Mouse (Mus musculus): Measurements from ENCODE around the gene Mindy2.

DNA sequence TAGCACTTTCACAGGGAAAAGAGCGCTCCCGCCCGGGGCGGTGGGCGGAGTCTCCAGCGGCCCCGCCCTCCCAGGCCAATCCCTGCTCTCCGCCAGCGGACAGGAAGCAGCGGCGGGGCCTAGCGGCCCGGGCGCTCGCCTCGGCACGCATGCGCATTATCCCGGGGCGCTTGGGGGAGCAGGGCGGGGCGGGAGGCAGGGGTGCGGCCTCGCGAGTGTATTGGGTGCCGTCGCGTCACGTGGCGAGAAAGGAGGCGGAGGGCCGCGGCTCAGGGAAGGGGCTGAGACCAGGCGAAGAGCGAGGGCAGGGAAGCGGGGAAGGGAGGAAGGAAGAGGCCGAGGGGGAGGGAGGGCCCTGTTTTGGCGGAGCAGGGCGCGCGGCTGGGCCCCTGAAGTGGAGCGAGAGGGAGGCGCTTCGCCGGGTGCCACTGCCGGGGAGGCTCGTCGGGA lies 21.7 kb upstream of the Mindy2 start, which contains the start of gene Adam10:
- peak; percentile 95 for TF ChIP-seq POLR2A (IDR thresholded peaks at IDR 0.05; ENCODE audit: insufficient read length, low read depth)
- peak; percentile 92 for TF ChIP-seq USF1 (IDR thresholded peaks at IDR 0.05; ENCODE audit: low read depth)
- no peak for TF ChIP-seq MAX (IDR thresholded peaks at IDR 0.05; ENCODE audit: low read depth)
- no peak for TF ChIP-seq SRF (IDR thresholded peaks at IDR 0.05; ENCODE audit: control insufficient read depth, insufficient read length, low read depth)
- no peak for TF ChIP-seq TCF12 (IDR thresholded peaks at IDR 0.05; ENCODE audit: insufficient read depth, poor library complexity, severe bottlenecking)
- no peak for TF ChIP-seq E2F4 (IDR thresholded peaks at IDR 0.05; ENCODE audit: insufficient read depth)
- peak; percentile 30 for TF ChIP-seq REST (IDR thresholded peaks at IDR 0.05; ENCODE audit: insufficient read depth, insufficient read length)
- TF ChIP-seq TCF3 (IDR thresholded peaks at IDR 0.05; ENCODE audit: insufficient read length, low read depth): no peak
- no peak for TF ChIP-seq CEBPB (IDR thresholded peaks at IDR 0.05; ENCODE audit: insufficient read depth, poor library complexity, severe bottlenecking)
- peak in 1 of 3 experiments; percentile 3 for TF ChIP-seq MYOD1 (IDR thresholded peaks at IDR 0.05; ENCODE audit: control insufficient read depth in 1 of 3, insufficient read length in 2 of 3, low read depth in 2 of 3)
- peak; percentile 95 for TF ChIP-seq POLR2AphosphoS2 (IDR thresholded peaks at IDR 0.05; ENCODE audit: insufficient read length, low read depth)

Measured in myocyte (in vitro differentiated cells).